Mouse (Mus musculus) 416B (cell line): ENCODE data around the gene Pde8b.
"Not testable (repeated sequence)": the region's sequence is repeated elsewhere in the genome, so short reads cannot be mapped to it uniquely, and the experiment has no call there.

Source experiments
- DNase-seq: peaks from one replicate; pipeline ENCODE4 v3.0.0; 2011; ENCODE audit warnings: low read depth

The Pde8b gene

DNA sequence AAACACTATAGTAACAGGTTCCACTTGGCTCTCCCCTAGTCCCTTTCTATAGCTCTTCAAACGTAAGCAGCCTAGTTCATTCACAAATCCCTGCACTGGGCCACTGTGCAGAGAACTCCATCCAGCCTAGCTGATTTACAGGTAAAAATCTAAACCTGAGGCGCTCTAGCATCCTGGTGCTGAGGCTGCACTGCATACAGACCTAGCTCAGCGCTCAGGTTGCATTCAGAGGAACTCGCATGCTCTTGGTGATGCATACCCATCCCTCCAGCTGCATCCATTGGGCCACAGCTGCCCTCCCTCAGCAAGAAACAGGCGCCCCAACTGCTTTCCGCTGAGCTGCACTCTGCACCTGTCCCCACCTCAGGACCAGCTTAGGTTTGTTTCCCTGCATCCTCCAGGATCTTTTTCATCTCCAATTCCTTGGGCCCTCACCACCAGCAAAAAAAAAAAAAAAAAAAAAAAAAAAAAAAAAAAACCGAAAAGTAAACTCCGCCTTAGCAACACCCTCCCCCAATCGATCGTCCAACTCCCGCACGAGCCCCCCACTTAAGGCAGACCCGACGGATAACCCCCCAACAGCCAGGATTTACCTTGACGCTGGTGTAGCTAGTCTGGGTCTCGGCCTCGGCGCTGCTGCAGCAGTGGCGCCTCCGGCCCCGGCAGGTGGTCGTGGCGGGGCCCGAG is 28.1 kb downstream of the Pde8b start:
- DNase-seq, result no peak

GRCm38 (mm10) chr13:95215661-95216170 is 34.4 kb downstream of the Pde8b start:
- not testable (repeated sequence) for DNase-seq

DNA sequence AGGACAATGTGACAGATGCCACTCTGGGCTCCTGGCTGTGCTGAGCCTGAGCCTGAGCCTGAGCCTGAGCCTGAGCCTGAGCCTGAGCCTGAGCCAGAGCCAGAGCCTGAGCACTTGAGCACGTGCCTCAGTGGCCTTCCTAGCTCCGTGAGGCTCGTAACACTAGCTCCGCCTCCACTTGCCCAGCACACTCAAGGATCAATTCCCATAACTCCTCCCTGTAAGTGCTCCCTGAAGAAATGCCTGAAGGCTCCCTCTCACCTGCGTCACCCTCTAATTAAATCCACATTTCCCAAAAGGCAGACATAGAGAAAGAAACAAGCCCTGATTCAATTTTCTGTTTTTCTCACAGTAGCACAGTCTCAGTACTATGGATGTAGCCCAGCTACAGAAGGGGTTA is 37.8 kb downstream of the Pde8b start:
- no peak for DNase-seq

GRCm38 (mm10) chr13:95207301-95207700 is 42.8 kb downstream of the Pde8b start:
- not testable (repeated sequence) for DNase-seq

- DNase-seq, result no peak
Observed at GRCm38 (mm10) chr13:95202151-95202758, 47.9 kb downstream of the Pde8b start.

- no peak for DNase-seq
Observed at GRCm38 (mm10) chr13:95200817-95201216, 49.3 kb downstream of the Pde8b start.

- no peak for DNase-seq
Observed at GRCm38 (mm10) chr13:95200036-95200435, 50.1 kb downstream of the Pde8b start.

DNA sequence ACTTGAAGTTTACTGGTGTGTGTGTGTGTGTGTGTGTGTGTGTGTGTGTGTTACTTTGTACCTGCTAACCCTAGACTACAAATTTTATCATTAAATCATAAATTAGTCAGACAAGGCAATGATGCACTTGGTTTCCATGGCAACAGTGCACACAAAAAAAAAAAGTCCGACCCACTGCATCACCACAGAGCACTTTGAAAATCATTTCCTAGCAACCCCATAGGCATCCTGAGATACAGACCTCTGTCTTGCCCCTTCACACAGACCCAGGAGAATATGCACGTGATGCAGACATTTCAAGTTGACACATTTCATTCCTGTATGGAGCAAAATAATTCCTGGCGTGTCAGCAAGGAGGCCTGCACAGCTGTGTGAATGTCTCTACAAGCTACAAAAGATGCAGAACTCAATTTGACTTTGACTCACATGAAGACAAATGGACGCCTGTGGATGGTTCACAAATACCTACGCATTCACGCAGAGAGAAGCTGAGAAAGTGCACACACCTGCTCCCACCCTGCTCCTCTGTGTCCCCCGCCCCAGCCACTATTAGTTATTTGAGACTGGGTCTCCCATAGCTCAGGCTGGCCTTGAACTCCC is 53.9 kb downstream of the Pde8b start:
- DNase-seq, result no peak

- DNase-seq, result no peak
Observed at GRCm38 (mm10) chr13:95191951-95192350, 58.2 kb downstream of the Pde8b start.

DNA sequence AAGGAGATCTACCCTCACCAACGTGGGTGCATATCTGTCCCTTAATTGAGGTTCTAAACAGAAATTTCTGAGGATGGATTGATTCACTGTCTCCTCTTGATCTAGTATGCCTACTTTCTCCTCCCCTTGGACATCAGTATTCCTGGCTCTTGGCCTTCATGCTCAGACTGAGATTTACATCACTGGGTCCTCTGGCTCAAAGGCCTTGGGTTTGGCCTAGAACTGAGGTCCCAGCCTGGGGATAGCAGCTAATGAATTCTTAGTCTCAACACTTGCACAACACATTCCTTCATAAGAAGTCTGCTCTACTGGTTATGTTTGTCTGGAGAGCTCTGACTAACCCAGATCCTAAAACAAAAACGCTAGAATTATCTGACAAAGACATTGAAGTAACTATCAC is 61.0 kb downstream of the Pde8b start:
- DNase-seq, result no peak

GRCm38 (mm10) chr13:95187153-95187665 is 62.9 kb downstream of the Pde8b start:
- DNase-seq, result no peak

- no peak for DNase-seq
Observed at GRCm38 (mm10) chr13:95186741-95187035, 63.4 kb downstream of the Pde8b start.

DNA sequence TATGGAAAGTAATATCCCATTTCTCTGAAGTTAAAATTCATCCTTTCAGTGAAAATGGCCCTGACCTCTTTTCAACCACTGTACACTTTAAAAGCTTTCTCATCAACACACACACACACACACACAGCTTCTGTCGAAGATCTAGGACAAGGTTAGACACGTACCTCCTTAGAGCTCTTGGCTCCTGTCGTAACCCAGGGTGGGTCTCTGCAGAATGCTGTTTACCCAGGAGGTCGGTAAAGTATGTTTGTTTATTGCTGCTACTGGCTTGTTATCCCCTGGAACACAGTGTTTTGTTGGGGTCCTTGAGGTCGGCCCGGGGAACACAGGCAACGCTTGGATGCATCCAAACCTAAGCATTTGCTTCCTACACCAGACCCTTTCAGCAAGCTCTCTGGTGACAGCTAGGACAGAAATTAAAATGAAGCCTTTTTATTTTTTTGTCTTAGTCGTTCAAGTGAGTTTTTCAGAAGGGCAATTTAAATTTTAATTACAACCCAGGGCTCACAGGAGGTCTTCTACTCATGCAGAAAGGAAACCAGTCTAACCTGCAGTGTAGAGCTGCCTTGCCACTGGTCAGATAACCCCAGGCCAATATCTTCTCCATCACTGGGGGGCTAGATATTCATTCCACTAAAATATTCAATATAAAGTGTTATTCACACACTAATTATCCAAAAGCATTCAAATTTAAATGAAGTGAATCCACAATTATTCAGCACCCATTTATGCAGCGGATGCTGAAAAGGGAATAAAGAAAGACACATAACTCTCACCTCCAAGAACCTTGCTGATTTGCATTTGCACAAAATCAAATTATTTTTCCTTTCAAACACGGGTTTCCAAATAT is 64.0 kb downstream of the Pde8b start:
- no peak for DNase-seq

DNA sequence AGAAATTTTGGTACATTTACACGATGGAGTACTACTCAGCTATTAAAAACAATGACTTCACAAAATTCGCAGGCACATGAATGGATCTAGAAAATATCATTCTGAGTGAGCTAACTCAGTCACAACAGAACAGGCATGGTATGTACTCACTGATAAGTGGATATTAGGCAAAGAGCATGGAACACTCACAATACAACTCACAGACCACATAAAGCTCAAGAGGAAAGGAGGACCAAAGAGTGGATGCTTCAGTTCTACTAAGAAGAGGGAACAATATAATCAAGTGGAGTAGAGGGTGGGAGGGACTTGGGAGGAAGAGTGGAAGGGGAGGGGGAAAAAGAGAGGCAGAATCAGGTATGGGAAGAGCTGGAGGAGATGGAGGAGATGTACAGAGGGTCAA is 66.5 kb downstream of the Pde8b start:
- DNase-seq, result no peak

DNA sequence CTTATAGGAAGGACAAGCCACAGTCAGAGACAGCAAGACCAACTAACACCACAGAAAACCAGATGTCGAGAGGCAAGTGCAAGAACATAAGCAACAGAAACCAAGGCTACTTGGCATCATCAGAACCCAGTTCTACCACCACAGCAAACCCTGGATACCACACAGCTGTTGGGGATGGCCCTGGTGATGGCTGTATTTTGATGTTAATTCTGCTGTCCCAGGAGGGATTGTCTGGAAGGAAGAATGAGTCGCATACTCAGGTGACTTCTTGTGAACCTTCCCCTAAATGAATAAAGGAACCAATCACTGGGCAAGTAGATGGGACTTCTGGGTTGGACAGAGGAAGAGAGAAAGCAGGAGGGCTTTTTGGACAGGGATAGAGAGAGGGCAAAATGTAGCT is 69.9 kb downstream of the Pde8b start:
- DNase-seq, result no peak

GRCm38 (mm10) chr13:95177326-95177725 is 72.8 kb downstream of the Pde8b start:
- DNase-seq, result no peak

DNA sequence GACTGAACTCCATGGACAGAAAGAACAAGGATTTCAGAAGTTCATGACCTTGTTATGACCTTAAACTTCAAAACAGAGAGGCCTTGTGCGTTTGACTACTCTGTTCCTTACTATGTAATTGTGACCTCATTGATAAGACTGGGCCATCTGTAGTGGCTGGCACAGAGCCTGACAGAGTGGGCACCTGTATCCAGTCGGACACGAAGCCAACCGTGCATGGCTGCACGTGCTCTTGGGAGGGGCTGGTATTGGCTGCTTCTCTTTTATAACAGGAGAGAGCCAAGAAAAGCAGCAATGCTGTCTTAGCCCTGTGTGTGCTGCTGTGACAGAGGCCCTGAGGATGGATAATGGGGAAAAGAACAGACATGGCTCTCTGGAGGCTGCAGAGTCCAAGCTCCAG is 73.7 kb downstream of the Pde8b start:
- DNase-seq, result no peak

GRCm38 (mm10) chr13:95174253-95174652 is 75.9 kb downstream of the Pde8b start:
- no peak for DNase-seq

DNA sequence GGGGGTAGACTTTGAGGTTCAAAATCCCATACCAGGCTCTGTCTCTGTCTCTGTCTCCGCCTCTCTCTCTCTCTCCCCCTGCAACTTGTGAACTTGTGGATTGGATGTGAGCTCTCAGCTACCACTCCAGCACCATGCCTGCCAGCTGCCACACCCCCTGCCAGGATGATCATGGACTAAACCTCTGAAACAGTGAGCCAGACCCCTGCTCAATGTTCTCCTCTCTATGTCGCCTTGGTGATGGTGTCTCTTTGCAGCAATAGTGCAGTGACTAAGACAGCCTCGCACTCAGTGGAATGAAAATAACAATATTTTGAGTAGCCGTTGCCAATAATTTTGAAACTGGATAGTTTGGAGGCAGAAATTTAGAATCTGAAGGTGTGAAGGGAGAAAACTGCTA is 77.8 kb downstream of the Pde8b start:
- no peak for DNase-seq

DNA sequence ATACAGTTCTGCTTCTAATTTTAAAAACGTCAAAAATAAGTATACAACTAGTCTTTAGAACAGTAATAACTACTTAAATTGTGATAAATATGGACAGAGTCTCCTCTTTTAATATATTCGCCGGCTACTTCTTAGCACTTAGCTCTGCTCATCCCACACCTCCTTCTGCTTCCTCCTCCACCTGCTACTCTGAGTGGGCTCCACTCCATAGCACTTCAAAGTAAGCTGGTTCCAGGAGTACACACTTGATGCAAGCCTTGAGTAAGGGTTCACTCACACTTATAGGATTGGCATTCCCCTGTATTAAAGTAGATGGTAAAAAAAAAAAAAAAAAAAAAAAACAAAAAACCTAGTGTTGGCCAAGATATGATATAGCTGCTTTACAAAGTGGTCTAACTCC is 89.9 kb downstream of the Pde8b start:
- no peak for DNase-seq

DNA sequence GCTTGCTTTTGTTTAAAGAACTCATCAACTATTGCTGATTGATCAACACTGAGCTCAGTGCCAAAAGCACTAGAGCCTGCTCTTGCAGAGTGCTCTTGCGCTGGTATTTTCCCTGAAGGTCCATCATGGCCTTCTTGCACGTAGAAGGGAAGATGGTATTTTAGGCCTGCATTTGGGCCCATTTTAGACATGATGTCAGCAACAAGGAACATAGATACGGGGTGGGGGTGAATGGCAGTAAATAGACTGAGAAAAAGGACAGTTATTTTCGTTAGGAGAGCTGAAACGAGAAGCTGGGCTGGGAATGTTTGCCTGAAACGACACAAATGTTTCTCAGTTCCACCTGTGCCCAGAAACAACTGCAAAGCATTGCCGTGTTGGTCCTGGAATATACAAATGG is 91.2 kb downstream of the Pde8b start:
- no peak for DNase-seq

DNA sequence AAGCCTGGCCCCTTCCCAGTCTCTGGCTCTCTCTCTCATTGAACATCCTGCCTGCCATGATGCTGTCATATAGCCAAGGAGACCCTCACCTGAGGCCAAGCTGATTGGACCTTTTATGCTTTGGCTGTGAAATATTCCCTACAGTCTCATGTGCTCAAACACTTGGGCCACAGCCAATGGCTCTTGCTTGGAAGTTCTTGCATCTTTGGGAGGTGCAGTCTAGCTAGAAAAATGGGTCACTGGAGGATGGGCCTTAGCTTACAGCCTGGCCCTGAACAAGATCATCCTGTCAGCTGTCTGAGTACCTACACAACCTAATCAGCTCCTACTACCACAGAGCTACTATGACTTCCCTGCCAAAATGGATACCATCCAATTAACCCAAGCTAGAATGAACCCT is 105.4 kb downstream of the Pde8b start:
- no peak for DNase-seq
